Mouse (Mus musculus): ENCODE measurements at regions not wholly inside any gene's neighbourhood (a gene's known extent, or its start where the extent isn't known, plus 50 kb on each side); places are given as distances from the start of the nearest gene placed in this dataset.
A peak's percentile ranks its signal among the peaks of the same experiment; 100 is the strongest.

- DNase-seq (ENCODE audit: low read depth) = no peak
- TF ChIP-seq POLR2A (IDR thresholded peaks at IDR 0.05; ENCODE audit: borderline replicate concordance, extremely low read depth, insufficient read depth, insufficient read length, poor library complexity, severe bottlenecking) = no peak
- TF ChIP-seq CTCF (IDR thresholded peaks at IDR 0.05; ENCODE audit: borderline replicate concordance, extremely low read depth, insufficient read depth, insufficient read length) = no peak
These were observed 263.8 kb upstream of the Fam84a start for GRCm38 (mm10) chr12:14415543-14416181.

GRCm38 (mm10) chr12:14411102-14411501 lies 259.2 kb upstream of the Fam84a start:
- DNase-seq (ENCODE audit: low read depth) = peak; percentile 7
- TF ChIP-seq POLR2A (IDR thresholded peaks at IDR 0.05; ENCODE audit: borderline replicate concordance, extremely low read depth, insufficient read depth, insufficient read length, poor library complexity, severe bottlenecking) (no peak), CTCF (IDR thresholded peaks at IDR 0.05; ENCODE audit: borderline replicate concordance, extremely low read depth, insufficient read depth, insufficient read length) (no peak)

- TF ChIP-seq CTCF (IDR thresholded peaks at IDR 0.05; ENCODE audit: borderline replicate concordance, extremely low read depth, insufficient read depth, insufficient read length) = no peak
- no peak for TF ChIP-seq POLR2A (IDR thresholded peaks at IDR 0.05; ENCODE audit: borderline replicate concordance, extremely low read depth, insufficient read depth, insufficient read length, poor library complexity, severe bottlenecking)
- DNase-seq (ENCODE audit: low read depth) = no peak
These were observed 253.9 kb upstream of the Fam84a start for GRCm38 (mm10) chr12:14405796-14406195.

- TF ChIP-seq CTCF (IDR thresholded peaks at IDR 0.05; ENCODE audit: borderline replicate concordance, extremely low read depth, insufficient read depth, insufficient read length) = no peak
- no peak for TF ChIP-seq POLR2A (IDR thresholded peaks at IDR 0.05; ENCODE audit: borderline replicate concordance, extremely low read depth, insufficient read depth, insufficient read length, poor library complexity, severe bottlenecking)
- DNase-seq (ENCODE audit: low read depth) = no peak
These were observed 224.4 kb upstream of the Fam84a start for GRCm38 (mm10) chr12:14376211-14376610.

- TF ChIP-seq POLR2A (IDR thresholded peaks at IDR 0.05; ENCODE audit: borderline replicate concordance, extremely low read depth, insufficient read depth, insufficient read length, poor library complexity, severe bottlenecking) (no peak), CTCF (IDR thresholded peaks at IDR 0.05; ENCODE audit: borderline replicate concordance, extremely low read depth, insufficient read depth, insufficient read length) (no peak)
These were observed 186.5 kb upstream of the Fam84a start for GRCm38 (mm10) chr12:14338244-14338799.

GRCm38 (mm10) chr12:14337813-14338212 lies 186.0 kb upstream of the Fam84a start:
- no peak for TF ChIP-seq POLR2A (IDR thresholded peaks at IDR 0.05; ENCODE audit: borderline replicate concordance, extremely low read depth, insufficient read depth, insufficient read length, poor library complexity, severe bottlenecking)
- TF ChIP-seq CTCF (IDR thresholded peaks at IDR 0.05; ENCODE audit: borderline replicate concordance, extremely low read depth, insufficient read depth, insufficient read length) = no peak
- DNase-seq (ENCODE audit: low read depth) = no peak

More at GRCm38 (mm10) chr12:14338244-14338799, 186.5 kb upstream of the Fam84a start:
- DNase-seq (ENCODE audit: low read depth) = peak; percentile 14

- no peak for DNase-seq (ENCODE audit: low read depth)
- TF ChIP-seq CTCF (IDR thresholded peaks at IDR 0.05; ENCODE audit: borderline replicate concordance, extremely low read depth, insufficient read depth, insufficient read length) = no peak
- no peak for TF ChIP-seq POLR2A (IDR thresholded peaks at IDR 0.05; ENCODE audit: borderline replicate concordance, extremely low read depth, insufficient read depth, insufficient read length, poor library complexity, severe bottlenecking)
These were observed 166.8 kb upstream of the Fam84a start for GRCm38 (mm10) chr12:14318693-14319092.

GRCm38 (mm10) chr12:14316392-14316791 lies 164.5 kb upstream of the Fam84a start:
- TF ChIP-seq POLR2A (IDR thresholded peaks at IDR 0.05; ENCODE audit: borderline replicate concordance, extremely low read depth, insufficient read depth, insufficient read length, poor library complexity, severe bottlenecking) = no peak
- TF ChIP-seq CTCF (IDR thresholded peaks at IDR 0.05; ENCODE audit: borderline replicate concordance, extremely low read depth, insufficient read depth, insufficient read length) = no peak
- no peak for DNase-seq (ENCODE audit: low read depth)

GRCm38 (mm10) chr12:14315780-14316179 lies 163.9 kb upstream of the Fam84a start:
- DNase-seq (ENCODE audit: low read depth) = peak; percentile 57
- TF ChIP-seq CTCF (IDR thresholded peaks at IDR 0.05; ENCODE audit: borderline replicate concordance, extremely low read depth, insufficient read depth, insufficient read length) (peak; percentile 18; the same call in 1 of the 2 replicates), POLR2A (IDR thresholded peaks at IDR 0.05; ENCODE audit: borderline replicate concordance, extremely low read depth, insufficient read depth, insufficient read length, poor library complexity, severe bottlenecking) (no peak)

GRCm38 (mm10) chr12:14302366-14302930 lies 150.6 kb upstream of the Fam84a start:
- no peak for DNase-seq (ENCODE audit: low read depth)
- TF ChIP-seq CTCF (IDR thresholded peaks at IDR 0.05; ENCODE audit: borderline replicate concordance, extremely low read depth, insufficient read depth, insufficient read length) = no peak
- no peak for TF ChIP-seq POLR2A (IDR thresholded peaks at IDR 0.05; ENCODE audit: borderline replicate concordance, extremely low read depth, insufficient read depth, insufficient read length, poor library complexity, severe bottlenecking)

- TF ChIP-seq CTCF (IDR thresholded peaks at IDR 0.05; ENCODE audit: borderline replicate concordance, extremely low read depth, insufficient read depth, insufficient read length) (no peak), POLR2A (IDR thresholded peaks at IDR 0.05; ENCODE audit: borderline replicate concordance, extremely low read depth, insufficient read depth, insufficient read length, poor library complexity, severe bottlenecking) (no peak)
- no peak for DNase-seq (ENCODE audit: low read depth)
These were observed 150.0 kb upstream of the Fam84a start for GRCm38 (mm10) chr12:14301676-14302365.
